Mouse (Mus musculus): ENCODE measurements around the gene Ano1. TPM values are rescaled to one million over a fixed set of nuclear protein-coding genes. Genes with fewer than 3 reads are reported as not detected.

The Ano1 gene
- total and polyA plus RNA-seq, 3 experiments, result 0.04 TPM; not detected in 2

- TF ChIP-seq JUND (IDR thresholded peaks at IDR 0.05; ENCODE audit: low read depth, low read length) (no peak), MYB (IDR thresholded peaks at IDR 0.05; ENCODE audit: low read depth, low read length) (no peak), MAZ (IDR thresholded peaks at IDR 0.05; ENCODE audit: low read depth, low read length) (no peak), E2F4 (IDR thresholded peaks at IDR 0.05; ENCODE audit: borderline replicate concordance, low read depth, low read length) (no peak), ZKSCAN1 (IDR thresholded peaks at IDR 0.05; ENCODE audit: low read depth, low read length) (no peak), ZMIZ1 (IDR thresholded peaks at IDR 0.05; ENCODE audit: low read depth, low read length) (no peak), NRF1 (IDR thresholded peaks at IDR 0.05; ENCODE audit: insufficient read depth, low read depth, low read length, poor library complexity, severe bottlenecking) (no peak), USF2 (IDR thresholded peaks at IDR 0.05; ENCODE audit: borderline replicate concordance in 1 of 2, insufficient read depth in 1 of 2, low read depth in 1 of 2, low read length in 2 of 2) (no peak), MEF2A (IDR thresholded peaks at IDR 0.05; ENCODE audit: extremely low read depth, insufficient replicate concordance, low read depth, low read length, poor library complexity, severe bottlenecking) (no peak), POLR2AphosphoS5 (IDR thresholded peaks at IDR 0.05; ENCODE audit: borderline replicate concordance, low read depth, low read length) (no peak), TCF12 (IDR thresholded peaks at IDR 0.05; ENCODE audit: low read depth, low read length) (no peak), RCOR1 (IDR thresholded peaks at IDR 0.05; ENCODE audit: low read depth, low read length) (no peak), TBP (IDR thresholded peaks at IDR 0.05; ENCODE audit: low read depth, low read length) (no peak), GATA1 (IDR thresholded peaks at IDR 0.05; ENCODE audit: low read depth, low read length) (no peak), SIN3A (IDR thresholded peaks at IDR 0.05; ENCODE audit: low read length) (no peak), CTCF (IDR thresholded peaks at IDR 0.05 in 2 of 3, conservative IDR thresholded peaks at IDR 0.05 in 1 of 3; ENCODE audit: control insufficient read depth in 1 of 3, insufficient read depth in 1 of 3, low read depth in 2 of 3, low read length in 3 of 3, poor library complexity in 1 of 3, severe bottlenecking in 1 of 3) (no peak)
- Histone ChIP-seq H3K4me3 (ENCODE audit: control insufficient read depth in 1 of 2, insufficient read depth in 1 of 2, low read depth in 2 of 2, low read length in 2 of 2) (no peak overlapping the region), H3K4me1 (ENCODE audit: control insufficient read depth in 1 of 2, insufficient read depth in 2 of 2, low read length in 2 of 2) (no peaks in the 10 kb centered on the region), H3K79me2 (ENCODE audit: control insufficient read depth, insufficient read depth, low read length, poor library complexity) (no peaks in the 10 kb centered on the region), H3K36me3 (ENCODE audit: control insufficient read depth in 1 of 2, insufficient read depth in 2 of 2, low read length in 2 of 2) (no peaks in the 10 kb centered on the region), H3K27me3 (ENCODE audit: control insufficient read depth in 1 of 2, insufficient read depth in 2 of 2, low read length in 2 of 2) (no peaks in the 10 kb centered on the region), H3K9me3 (replicated peaks; ENCODE audit: insufficient read depth, low read length) (no peaks in the 10 kb centered on the region), H3K27ac (ENCODE audit: control insufficient read depth, low read depth, low read length) (no peak overlapping the region), H3K9ac (ENCODE audit: control insufficient read depth, low read depth, low read length, poor library complexity, severe bottlenecking) (no peak overlapping the region)
- DNase-seq (ENCODE audit: low read depth, low spot score), result no peak
Observed at GRCm38 (mm10) chr7:144677341-144678086, 74.3 kb downstream of the Ano1 start.

- H3K9me3 ChIP-seq (replicated peaks; ENCODE audit: insufficient read depth, low read length), result no peaks in the 10 kb centered on the region
- no peak for TF ChIP-seq ETS1 (IDR thresholded peaks at IDR 0.05; ENCODE audit: low read depth, low read length)
- no peak for TF ChIP-seq TBP (IDR thresholded peaks at IDR 0.05; ENCODE audit: low read depth, low read length)
- TF ChIP-seq RCOR1 (IDR thresholded peaks at IDR 0.05; ENCODE audit: low read depth, low read length), result no peak
- no peak overlapping the region for H3K9ac ChIP-seq (ENCODE audit: control insufficient read depth, low read depth, low read length, poor library complexity, severe bottlenecking)
- H3K4me1 ChIP-seq (ENCODE audit: control insufficient read depth in 1 of 2, insufficient read depth in 2 of 2, low read length in 2 of 2), result no peaks in the 10 kb centered on the region
- H3K27me3 ChIP-seq (ENCODE audit: control insufficient read depth in 1 of 2, insufficient read depth in 2 of 2, low read length in 2 of 2), result no peaks in the 10 kb centered on the region
- no peak overlapping the region for H3K4me3 ChIP-seq (ENCODE audit: control insufficient read depth in 1 of 2, insufficient read depth in 1 of 2, low read depth in 2 of 2, low read length in 2 of 2)
- no peaks in the 10 kb centered on the region for H3K36me3 ChIP-seq (ENCODE audit: control insufficient read depth in 1 of 2, insufficient read depth in 2 of 2, low read length in 2 of 2)
- no peak overlapping the region for H3K27ac ChIP-seq (ENCODE audit: control insufficient read depth, low read depth, low read length)
- DNase-seq (ENCODE audit: low read depth, low spot score), result no peak
- no peaks in the 10 kb centered on the region for H3K79me2 ChIP-seq (ENCODE audit: control insufficient read depth, insufficient read depth, low read length, poor library complexity)
Observed at GRCm38 (mm10) chr7:144675632-144676031, 76.1 kb downstream of the Ano1 start.
